Mouse (Mus musculus): ENCODE measurements at regions not wholly inside any gene's neighbourhood (a gene's known extent, or its start where the extent isn't known, plus 50 kb on each side); places are given as distances from the start of the nearest gene placed in this dataset.

DNA sequence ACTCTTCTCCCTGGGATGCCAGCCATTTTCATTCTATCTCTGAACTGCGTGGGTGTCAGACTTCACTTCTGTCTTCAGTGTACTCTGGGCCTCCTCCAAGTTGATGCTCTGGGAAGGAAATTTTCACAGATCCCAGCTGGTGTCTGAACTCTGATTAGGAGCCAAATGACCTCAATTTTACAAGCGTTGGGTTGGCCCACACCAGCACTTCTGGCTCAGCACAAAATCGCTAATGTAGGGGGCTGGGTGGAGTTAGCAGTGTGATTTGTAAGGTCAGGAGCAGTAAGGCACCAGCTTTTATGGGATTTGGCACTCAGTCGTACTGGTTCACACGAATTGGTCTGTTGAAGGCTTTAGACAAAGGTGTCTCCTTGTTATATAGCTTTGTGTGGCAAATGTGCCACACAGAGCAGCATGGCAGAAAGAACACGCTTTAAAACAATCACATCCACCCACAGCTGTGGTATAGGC lies 576.3 kb upstream of the Kdm8 start:
- peak; percentile 10 for DNase-seq

GRCm38 (mm10) chr7:124868621-124869020 lies 575.9 kb upstream of the Kdm8 start:
- DNase-seq: no peak

- no peak for DNase-seq
Measured at GRCm38 (mm10) chr7:124880771-124881170, 563.7 kb upstream of the Kdm8 start.

- DNase-seq: no peak
Measured at GRCm38 (mm10) chr7:124907233-124907632, 537.2 kb upstream of the Kdm8 start.

DNA sequence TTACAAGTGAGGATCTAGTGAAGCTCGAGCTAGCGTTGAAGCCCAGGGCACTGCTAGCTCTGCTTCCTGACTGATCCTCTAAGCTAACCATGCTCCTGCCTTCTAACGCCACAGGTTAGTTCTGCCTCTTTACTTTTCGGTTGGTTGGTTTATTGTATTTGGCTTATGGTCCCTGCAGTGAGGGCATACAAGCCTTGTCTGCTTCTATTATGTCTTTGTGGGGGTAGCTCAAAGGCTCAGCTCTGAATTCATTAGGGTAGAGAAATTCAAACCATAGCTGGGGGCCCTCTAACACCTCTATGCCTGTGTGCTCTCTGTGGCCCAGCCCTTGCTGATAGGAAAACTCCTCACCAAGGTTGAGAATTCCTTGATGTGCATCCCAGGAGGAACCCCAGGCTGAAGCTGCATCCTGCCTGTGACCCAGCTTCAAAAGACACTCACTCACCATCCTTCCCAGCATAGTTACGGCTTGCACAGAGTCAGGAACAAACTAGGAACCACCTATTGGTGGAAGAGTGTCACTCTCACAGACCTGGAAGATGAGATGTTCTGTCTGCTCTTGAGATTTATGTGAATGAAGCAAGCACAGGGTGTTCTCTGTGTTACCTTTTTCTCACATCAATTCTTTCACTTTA lies 536.7 kb upstream of the Kdm8 start:
- DNase-seq: no peak

- no peak for DNase-seq
Measured at GRCm38 (mm10) chr7:124914061-124914460, 530.4 kb upstream of the Kdm8 start.

DNA sequence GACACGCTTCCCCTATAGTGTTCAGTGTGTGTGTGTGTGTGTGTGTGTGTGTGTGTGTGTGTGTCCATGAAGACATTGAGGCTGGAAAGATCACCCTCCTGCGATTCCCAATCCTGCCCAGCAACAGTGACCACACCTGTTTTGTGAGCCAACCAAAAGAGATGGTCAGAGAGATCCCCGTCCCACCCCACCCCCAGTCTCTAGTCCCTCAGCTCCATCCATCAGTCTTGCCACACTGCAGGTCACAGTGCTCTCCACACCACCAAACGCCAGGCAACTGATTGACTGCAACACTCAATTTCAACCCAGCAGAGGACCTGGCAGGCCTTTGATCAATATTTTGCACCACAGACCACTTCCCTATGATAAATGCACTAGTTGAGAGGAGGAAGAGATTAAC lies 530.0 kb upstream of the Kdm8 start:
- DNase-seq: no peak

- DNase-seq: no peak
Measured at GRCm38 (mm10) chr7:124914972-124915371, 529.5 kb upstream of the Kdm8 start.

DNA sequence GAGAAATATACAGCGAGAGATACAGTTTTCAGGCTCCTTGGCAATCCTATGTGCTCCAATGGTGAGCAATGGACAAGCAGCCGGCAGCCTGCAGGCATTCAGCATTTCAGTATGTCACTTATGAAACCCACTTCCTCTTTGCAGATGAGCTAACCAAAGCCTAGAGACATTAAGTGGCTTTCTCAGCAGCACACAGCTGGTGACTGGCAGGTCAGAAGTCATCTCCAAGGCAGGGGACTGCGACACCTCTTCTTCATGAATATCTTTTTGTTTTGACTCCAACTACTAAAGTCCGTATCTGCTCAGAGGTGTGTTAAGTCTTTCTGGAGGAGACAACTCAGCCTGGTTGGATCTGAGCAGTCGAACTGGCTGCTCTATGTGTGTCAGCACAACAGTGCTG lies 528.8 kb upstream of the Kdm8 start:
- no peak for DNase-seq

GRCm38 (mm10) chr7:124917606-124918120 lies 526.8 kb upstream of the Kdm8 start:
- peak; percentile 13 for DNase-seq

GRCm38 (mm10) chr7:124922806-124923205 lies 521.7 kb upstream of the Kdm8 start:
- no peak for DNase-seq

- DNase-seq: no peak
Measured at GRCm38 (mm10) chr7:124933573-124933972, 510.9 kb upstream of the Kdm8 start.

GRCm38 (mm10) chr7:124939357-124939756 lies 505.1 kb upstream of the Kdm8 start:
- no peak for DNase-seq

- DNase-seq: no peak
Measured at GRCm38 (mm10) chr7:124941527-124941926, 502.9 kb upstream of the Kdm8 start.

DNA sequence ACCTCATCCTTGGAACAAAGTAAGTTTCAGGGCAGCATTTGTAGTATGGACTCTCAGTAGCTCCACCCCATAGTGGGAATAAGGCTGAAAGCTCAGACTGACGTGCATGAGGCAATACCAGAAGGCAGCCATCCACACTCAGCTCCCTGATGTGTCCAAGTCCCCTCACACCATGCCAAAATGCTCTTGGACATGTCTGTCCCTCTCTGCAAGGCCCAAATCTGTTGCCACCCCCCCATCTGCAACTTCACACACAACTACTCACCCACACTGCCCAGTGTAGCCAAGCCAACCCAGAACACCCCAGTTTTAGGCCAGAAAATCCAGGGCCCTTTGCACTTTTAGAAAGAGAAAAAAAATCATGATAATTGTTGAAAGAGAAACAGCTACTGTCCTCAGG lies 498.1 kb upstream of the Kdm8 start:
- DNase-seq: no peak

DNA sequence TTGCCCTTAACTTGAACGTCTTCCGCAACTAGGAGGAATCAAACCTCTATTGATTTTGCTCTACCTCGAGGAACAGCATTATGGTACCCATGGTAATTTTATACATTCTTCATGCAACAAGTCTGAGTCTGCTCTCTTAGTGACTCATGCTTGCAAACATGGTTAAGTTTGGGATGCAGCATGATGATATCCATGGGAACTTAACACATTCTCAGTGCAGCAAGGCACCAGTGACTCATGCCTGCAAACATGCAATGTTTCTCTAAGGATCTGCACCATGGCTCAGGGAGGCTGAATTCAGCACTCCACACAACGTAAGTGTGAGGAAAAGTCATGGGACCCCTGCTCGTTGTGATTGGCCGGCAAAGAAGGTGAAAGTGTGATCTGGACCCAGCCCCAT lies 487.1 kb upstream of the Kdm8 start:
- no peak for DNase-seq

GRCm38 (mm10) chr7:124974870-124975488 lies 469.5 kb upstream of the Kdm8 start:
- no peak for DNase-seq

DNA sequence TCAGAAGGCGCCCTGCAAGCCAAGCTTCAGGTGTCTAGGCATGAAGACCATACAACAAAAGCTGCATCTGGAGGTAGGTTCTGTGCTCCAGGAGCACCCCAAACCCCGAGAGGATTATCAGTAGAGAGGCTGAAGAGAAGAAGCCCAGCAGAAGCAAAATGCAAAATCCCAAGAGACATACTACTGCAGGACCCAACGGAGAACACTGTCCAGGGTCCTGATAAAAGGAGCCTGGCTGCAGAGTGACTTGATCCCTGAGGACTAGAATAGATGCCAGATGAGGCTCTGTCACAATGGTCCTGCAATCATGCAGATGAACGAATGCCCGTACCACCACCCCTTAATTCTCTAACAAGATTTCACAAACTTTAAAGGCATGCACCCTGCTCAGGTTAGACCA lies 455.0 kb upstream of the Kdm8 start:
- peak; percentile 30 for DNase-seq

- DNase-seq: no peak
Measured at GRCm38 (mm10) chr7:124990695-124991094, 453.8 kb upstream of the Kdm8 start.

GRCm38 (mm10) chr7:124996538-124996937 lies 447.9 kb upstream of the Kdm8 start:
- no peak for DNase-seq

DNA sequence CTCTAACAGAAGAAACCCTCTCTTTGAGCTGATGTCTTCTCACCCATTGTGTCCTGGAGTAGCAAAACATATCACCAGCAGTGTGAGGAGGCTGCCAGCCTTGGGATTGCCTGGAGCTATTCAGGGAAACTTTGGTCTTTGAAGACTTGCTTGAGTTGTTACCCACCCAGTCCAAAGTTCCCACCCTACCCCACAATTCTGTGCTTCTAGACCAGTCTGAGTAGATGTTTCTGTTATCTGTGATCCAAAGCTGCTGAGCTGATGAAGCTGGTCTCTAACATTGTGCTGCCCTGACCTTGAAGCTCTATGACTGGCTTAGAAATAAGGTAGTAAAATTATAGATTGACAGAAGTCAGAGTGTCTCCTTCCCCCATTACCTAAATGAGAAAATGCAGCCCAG lies 443.8 kb upstream of the Kdm8 start:
- DNase-seq: no peak

GRCm38 (mm10) chr7:125005638-125006037 lies 438.8 kb upstream of the Kdm8 start:
- DNase-seq: no peak

GRCm38 (mm10) chr7:125019259-125019658 lies 425.2 kb upstream of the Kdm8 start:
- no peak for DNase-seq

DNA sequence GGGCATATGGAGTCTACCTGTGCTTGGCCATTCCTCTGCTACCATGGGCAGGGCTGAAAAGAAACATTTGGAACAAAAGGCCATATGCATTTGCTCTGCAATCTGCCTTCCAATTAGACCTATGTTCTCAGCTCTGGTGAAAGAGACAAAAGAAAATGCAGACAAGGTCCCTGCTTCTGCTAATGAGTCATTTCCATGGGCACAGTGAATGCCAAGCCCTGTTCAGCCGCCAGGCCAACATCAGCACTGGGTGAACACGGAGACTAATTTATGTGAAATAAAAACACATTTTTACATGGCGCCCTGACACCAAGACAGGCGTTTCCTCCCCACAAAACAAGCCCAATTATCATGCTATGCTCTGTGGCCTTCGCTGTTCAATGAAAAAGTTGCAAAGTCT lies 419.5 kb upstream of the Kdm8 start:
- DNase-seq: no peak

All from adrenal gland, postnatal 10 days (tissue).